Mouse (Mus musculus): Measurements from ENCODE around the gene Vangl1.

GRCm38 (mm10) chr3:102181191-102181590 lies 23.3 kb downstream of the Vangl1 start:
- no peak for TF ChIP-seq CTCF (IDR thresholded peaks at IDR 0.05; ENCODE audit: control insufficient read depth, insufficient read depth, low read length)
- TF ChIP-seq POLR2A (IDR thresholded peaks at IDR 0.05; ENCODE audit: borderline replicate concordance, control insufficient read depth, low read depth, low read length): no peak

All from bone marrow, adult 2 months (tissue).